Mouse (Mus musculus): ENCODE measurements around the gene Col9a2.
"Not testable (repeated sequence)": the region's sequence is repeated elsewhere in the genome, so short reads cannot be mapped to it uniquely, and the experiment has no call there.

The Col9a2 gene

DNA sequence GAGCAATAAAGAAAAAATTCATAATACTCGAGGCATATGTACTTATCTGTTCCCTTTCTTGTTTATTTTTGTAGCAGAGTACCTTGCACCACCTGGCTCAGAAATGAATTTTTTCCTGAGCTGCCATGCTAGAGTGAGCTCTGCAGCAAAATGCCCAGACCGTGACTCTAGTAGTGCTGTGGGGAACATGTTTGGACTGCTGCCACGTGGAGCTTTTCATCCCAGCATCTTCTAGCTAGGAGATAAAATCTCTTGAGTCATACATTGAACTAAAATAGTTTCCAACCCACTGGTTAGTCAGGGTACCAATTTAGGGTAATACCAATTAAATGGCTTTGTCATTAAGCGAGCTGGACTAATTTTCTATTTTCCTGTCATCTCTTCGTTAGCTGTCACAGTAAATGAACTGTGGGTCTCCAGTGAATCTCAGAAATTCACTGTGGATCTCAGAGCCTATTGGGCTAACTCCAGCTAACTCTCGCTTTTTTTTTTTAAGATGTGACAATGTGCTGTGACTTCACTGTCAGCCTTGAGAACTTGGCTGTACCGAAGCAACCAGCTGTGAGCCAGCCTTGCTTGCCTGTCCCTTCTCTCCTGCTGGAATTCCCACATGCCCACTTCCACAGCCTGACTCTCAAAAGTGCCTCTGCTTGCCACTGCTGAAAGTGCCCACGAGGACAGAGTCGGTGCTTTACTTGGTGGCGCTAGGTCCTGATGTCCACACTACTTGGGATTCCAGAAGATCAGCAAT lies 19.0 kb upstream of the Col9a2 start:
- peak; percentile 57 to 62 for DNase-seq (ENCODE audit: low spot score in 2 of 2)

DNA sequence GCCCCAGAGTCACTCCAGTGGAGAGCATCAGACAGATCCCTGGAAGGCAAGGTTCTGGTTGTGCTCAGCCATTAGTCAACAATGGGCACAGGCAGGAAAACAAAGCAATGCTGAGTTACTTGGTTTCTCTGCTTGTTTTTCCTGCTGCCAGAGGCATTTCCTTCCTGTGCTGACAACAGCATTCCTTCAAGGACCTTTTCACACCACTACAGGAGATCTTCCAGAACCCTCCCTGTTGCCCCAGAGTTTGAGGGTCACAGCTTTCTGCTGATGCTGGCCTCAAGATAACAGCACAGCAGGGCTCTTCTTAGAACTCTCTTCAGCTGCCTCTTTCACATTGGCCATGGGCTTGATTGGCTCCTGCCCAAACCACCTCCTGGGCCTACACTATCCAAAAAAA lies 17.3 kb upstream of the Col9a2 start:
- no peak for DNase-seq (ENCODE audit: low spot score in 2 of 2)

DNA sequence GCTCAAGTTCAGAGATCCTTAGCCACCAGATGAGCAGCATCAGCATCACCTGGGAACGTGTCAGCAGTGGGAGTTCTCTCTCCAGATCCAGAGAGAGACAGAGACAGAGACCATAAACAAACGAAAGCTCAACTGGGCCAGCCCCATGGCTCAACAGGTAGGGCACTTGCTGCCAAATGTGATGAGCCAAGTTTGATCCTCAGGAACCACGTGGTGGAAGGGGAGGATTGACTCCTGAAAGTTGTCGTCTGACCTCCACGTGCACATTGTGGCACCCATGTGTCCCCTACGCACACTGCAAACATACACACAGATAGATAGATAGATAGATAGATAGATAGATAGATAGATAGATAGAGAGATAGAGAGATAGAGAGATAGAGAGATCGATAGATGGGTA lies 15.7 kb upstream of the Col9a2 start:
- no peak for DNase-seq (ENCODE audit: low spot score in 2 of 2)

DNA sequence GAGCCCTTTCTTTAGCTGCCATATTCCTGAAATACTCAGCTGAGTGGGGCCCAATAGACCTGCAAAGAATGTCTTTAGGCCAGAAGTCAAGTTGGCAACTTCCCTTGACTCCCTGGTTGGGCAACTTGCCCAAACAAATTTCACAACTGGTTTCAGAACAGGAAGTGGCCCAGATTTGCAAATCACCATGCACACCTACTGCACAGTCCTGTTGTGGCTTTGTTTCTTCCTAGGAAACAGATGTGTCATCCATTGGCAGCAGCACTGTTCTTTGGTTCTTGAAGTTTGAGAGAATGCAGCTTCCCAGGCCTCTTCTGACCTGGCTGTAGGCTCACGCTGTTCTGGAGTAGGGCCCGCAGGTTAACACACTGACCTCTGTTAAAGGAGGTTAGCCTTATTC lies 15.2 kb upstream of the Col9a2 start:
- no peak for DNase-seq (ENCODE audit: low spot score in 2 of 2)

DNA sequence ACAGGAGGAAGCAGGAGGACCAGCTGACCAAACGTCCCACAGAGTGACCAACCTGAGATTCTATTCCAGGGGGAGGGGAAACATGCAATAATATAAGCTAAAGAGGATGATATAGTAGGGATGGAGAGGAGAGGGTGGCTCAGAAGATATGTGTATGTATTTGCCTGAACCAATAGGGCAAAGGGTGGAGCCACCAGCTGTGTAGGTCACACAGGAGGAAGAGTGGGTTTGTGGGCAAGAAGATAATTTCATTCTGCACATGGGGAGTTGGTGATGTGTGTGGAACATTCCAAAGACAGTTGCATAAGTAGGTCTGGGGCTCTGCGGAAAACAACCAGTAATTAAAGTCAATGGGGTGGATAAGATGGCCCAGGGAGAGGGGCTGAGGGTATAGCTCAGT lies 13.5 kb upstream of the Col9a2 start:
- DNase-seq (ENCODE audit: low spot score in 2 of 2): no peak

DNA sequence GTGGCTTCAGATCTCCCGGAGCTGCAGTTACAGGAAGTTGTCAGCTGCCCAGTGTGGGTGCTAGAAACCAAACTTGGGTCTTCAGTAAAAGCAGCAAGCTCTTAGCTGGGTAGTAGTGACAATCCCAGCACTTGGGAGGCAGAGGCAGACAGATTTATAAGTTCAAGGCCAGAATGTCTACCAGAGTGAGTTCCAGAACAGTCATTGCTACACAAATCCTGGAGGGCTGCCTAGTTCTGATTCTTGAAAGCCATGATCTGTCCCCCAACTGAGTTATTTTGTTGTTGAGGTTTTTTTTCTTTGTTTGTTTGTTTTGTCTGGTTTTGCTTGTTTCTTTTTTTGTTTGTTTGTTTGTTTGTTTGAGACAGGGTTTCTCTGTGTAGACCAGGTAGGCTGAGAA lies 11.0 kb upstream of the Col9a2 start:
- DNase-seq (ENCODE audit: low spot score in 2 of 2): no peak

DNA sequence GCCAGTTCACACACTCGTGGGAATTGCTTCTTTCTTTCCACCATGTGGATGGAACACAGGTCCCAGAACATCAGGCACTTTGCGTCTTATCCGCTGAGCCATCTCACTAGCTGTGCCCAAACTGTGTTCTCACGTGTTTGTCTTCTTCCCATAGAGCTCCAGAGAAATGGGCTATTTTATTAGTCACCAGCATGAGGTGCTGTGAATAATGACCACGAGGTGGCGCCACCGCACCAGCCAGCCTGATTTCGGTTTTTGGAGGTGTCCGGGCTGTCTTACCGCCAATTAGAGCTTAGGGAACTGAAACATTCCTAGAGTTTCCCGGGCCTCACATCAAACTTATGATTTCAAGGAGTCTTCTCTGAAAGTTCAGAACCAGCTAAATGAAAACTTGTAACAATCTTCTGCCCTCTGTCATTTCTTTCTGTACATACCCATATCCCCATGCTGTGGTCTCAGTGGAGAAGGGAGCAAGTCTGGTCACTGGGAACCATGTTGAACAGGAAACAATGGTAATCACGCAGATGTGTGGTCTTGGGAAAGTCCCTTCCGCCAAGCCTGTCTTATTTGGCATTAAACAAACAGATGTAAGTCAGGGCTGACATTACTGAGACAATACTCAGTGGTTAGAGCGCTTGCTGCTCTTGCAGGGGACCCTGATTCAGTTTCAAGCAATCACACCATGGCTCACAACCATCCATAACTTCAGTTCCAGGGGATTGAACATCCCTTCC lies 10.4 kb upstream of the Col9a2 start:
- no peak for DNase-seq (ENCODE audit: low spot score in 2 of 2)

DNA sequence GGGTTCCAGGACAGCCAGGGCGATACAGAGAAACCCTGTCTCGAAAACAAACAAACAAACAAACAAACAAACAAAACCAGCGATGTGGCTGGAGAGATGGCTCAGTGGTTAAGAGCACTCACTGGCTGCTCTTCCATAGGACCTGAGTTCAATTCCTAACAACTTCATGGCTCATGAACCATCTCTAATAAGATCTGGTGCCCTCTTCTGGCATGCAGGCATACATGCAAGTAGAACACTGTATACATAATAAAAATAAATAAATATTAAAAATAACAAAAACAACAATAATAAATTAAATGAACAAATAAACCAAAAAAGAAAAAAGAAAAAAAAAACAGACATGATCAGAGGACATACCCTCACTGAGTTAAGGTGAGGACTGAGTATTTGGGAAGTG lies 9.6 kb upstream of the Col9a2 start:
- no peak for DNase-seq (ENCODE audit: low spot score in 2 of 2)

DNA sequence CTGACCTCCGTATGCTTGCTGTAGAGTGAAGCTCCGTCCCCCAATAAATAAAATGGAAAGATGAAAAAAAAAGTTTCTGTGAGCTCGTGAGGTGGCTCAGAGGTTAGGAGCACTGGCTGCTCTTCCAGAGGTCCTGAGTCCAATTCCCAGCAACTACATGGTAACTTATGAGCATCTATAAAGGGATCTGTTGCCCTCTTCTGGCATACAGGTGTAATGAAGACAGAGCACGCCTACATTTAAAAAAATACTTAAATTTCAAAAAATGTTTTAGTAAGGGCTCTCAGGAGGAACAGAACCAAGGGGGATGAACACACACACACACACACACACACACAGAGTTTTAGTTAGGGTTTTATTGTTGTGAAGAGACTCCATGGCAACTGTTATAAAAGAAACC lies 7.7 kb upstream of the Col9a2 start:
- no peak for DNase-seq (ENCODE audit: low spot score in 2 of 2)

DNA sequence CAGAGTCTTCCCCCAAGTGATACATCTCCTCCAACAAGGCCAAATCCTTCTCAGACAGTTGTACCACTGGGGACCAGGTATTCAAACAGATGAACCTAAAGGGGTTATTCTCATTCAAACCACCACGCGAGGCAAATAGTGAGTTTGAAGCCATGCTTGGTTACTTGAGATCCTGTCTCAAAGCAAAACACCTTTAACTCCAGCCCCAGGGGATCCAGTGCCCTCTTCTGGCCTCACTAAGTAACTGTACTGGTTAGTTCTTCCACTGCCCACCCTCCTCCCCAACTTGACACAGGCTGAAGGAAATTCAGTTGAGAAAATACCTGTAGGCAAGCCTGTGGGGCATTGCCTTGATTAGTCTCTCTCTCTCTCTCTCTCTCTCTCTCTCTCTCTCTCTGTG lies 6.2 kb upstream of the Col9a2 start:
- DNase-seq (ENCODE audit: low spot score in 2 of 2): no peak

DNA sequence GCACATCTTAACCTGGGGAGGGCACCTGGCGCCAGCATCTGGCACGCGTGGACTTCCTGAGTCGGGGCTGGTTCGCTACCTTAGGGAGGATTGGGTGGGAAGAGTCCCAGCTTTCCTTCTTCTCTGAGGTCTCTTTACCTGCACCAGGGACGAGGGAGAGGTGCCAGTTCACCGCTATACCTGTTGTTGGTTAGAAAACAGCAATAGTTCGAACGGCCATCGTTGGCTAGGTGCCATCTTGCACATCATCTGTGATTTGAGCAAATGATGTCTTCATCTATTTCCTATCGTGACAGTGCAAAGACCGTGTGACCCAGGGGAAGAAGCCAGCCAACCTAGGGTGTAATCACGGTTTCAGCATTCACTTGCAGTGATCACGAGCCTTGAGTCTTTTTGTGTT lies 1.1 kb downstream of the Col9a2 start:
- DNase-seq (ENCODE audit: low spot score in 2 of 2): no peak

DNA sequence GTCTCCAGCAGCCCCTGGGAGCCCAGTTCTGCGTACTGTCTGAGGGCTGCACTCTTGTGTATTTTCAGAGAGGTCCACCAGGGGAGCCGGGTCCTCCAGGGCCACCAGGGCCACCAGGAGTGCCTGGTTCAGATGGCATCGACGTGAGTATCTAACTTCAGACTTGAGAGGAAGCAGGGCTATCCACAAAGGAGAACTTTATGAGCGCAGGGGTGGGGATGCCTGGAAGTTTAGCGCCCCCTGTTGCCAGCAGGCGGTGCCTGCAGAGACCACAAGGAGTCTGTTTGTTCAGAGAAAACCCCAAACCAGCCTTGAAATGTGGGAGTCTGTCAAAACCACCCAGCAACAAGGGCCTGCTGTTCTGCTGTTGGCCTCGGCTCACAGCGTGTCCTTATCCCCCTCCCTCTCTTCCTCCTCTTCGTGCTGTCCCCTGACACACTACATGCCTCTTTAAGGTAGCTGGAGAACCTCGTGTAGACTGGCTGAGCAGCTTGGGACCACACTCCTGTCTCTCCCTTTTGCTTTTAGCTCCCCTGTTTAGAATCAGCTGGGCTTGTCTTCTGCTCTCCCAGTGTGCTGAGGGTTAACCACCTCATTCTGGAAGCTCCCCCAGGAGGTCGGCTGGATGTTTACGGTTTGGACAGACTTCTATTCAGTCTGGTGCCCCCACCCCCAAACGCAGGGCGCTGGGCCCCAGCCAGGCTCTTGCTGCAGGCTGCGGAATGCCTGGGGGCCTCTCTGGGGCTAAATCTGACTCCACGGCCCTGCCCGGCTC lies 1.9 kb downstream of the Col9a2 start:
- DNase-seq (ENCODE audit: low spot score in 2 of 2): peak; percentile 48 to 64

DNA sequence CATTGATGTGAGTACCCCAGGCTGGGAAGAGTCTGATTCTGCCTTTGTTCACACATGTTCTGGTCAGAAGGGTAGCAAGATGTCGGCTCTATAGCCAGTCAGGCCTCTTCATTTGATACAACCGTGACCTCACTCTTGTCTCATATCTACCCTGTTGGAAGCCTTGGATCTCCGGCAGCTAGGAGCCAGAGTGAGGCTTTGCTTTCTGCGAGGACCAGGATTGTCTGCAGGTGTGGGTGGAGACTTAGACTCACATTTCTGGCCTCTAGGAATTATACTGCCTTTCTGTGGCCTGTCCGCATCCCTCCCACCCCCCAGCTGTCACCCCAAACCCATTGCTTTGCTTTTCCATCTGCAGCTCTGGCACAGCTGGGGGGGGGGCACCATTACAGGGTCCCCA lies 3.3 kb downstream of the Col9a2 start:
- no peak for DNase-seq (ENCODE audit: low spot score in 2 of 2)

DNA sequence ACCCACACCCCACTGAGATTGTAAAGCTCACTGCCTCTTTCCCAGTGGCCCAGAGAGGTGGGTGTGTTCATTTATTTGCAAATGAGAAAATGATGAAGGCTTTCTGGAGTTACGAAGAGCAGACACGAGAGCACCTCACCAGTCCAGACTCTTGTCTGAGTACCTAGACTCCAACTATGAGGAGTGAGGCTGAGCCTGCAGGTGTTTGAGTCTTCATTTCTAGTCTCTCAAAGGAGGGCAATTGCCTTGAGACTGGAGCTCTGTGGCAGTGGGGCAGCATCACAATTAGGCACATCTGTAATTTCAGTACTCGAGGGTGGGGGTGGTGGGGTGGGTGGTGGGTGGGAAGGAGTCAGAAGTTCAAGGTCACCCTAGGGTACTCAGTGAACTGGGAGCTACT lies 3.8 kb downstream of the Col9a2 start:
- no peak for DNase-seq (ENCODE audit: low spot score in 2 of 2)

DNA sequence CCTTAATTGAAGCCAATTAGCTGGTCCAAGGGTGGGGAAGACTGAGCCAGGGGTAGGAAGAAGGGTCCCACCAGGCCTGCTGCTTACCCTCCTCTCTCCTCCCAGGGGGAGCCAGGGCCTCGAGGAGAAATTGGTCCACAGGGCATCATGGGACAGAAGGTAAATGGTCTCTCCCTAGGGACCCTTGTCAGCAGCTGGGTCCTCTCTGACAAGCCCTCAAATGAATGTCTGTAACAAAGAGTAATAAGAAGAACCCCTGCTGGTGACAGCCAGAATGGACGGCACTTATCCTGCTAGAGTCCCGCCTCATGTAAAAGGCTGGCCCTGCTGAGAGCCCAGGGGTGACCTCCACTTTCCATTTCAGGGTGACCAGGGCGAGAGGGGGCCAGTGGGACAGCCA lies 12.7 kb downstream of the Col9a2 start:
- no peak for DNase-seq (ENCODE audit: low spot score in 2 of 2)

DNA sequence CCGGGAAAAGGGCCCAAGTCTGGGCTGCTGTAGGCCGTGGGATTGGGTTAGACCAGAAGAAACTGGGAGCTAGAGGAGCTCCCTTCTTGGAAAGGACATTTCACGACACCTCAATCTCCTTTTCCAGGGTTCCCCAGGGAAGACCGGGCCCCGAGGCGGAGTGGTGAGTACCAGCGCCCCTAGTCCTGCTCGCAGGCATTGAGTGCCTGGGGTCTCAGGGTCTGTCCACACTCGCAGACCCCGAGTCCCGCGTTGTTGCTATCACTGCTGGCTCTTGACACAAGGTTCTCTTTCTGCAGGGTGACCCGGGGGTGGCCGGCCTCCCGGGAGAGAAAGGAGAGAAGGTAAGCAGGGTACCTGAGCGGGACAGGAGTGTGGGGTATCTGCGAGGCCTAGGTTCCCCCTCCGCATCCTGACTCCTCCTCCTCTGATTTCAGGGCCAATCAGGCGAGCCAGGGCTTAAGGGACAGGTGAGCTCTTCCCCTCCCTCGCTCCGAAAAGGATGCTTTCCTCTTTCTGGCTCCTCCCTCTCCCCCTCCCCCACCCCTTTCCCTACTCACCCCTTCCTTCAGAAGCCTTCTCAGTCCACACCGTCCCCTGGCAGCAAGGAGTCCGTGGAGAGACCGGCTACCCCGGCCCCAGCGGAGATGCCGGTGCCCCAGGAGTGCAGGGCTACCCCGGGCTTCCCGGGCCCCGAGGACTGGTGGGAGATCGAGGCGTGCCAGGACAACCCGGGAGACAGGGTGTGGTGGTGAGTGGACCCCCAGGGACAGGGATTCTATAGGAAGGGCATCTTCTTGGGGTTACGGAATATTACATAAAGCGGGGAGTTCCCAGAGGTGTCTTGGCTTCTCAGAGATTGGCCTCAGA lies 13.5 kb downstream of the Col9a2 start:
- DNase-seq (ENCODE audit: low spot score in 2 of 2): peak in 1 of 2 experiments; percentile 28

DNA sequence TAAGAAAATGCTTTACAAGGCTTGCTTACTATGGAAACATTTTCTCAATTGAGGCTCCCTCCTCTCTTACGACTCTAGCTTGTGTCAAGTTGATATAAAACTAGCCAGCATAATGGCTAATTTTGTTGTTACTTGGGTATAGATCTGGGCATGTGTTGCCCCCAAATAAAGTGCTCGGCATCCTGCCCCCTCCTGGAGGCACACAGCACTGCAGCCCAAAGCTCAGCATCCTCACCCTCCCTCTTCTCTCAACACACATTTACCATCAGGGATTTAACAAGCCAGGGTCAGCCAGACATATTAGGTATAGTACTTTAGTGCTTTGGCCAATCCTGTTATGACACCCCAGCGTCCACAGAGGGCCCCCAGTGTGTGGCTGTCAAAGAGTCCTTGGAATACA lies 17.2 kb downstream of the Col9a2 start:
- no peak for DNase-seq (ENCODE audit: low spot score in 2 of 2)

DNA sequence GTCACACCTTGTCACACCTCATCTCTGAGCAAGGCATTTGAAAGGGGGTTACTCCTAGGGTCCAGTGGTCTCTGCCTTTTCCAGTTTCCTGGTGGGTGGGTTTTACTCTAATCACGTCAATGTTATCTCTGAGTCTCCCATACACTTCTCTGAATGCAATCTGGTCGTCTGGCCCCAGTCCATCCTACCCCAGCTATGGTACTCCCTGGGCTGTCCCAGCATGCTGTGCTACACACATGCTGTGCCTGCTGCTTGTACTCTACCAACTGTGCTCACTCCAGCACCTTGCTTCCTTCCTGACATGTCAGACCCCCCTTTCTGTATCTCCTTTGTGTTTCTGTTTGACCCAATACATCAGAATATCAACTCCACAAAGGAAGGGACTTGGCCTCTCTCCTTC lies 17.8 kb downstream of the Col9a2 start:
- DNase-seq (ENCODE audit: low spot score in 2 of 2): no peak

DNA sequence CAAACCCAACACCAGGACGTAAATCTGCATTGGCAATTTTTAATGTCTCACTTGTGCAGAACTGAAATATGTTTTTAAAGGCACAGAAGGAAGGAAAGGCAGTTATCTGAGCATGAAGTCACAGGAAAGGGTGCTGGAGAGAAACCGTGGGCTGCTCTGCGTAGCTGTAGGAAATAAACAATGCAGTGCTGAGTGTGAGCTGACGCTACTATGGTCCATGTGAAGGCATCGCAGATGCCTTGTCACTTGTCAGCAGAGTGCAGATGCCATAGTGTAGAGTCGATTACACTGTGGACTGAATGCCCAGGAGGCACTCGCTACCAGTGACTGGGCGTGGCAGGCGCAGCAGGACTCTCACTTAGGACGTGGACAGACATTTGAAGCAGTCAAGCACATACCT lies 20.0 kb downstream of the Col9a2 start:
- DNase-seq (ENCODE audit: low spot score in 2 of 2): not testable (repeated sequence)

DNA sequence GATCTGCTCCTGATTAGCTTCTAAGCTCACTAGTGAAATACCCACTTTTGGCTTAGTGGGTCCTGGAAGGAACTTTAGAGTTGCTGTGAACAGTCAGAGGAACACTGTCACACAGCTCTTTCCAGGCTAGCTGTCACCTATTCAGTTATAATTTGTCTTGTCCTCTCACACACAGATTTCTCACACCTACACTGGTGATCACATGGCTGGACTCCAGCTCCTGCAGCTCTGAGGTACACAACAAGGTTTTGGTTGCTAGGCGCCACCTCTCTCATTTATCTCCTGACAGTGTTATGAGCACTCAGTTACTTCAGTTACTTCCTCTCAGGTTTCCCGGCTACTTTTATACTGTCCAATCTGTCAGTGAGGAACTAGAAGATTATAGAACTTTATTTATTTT lies 26.2 kb downstream of the Col9a2 start:
- DNase-seq (ENCODE audit: low spot score in 2 of 2): no peak

DNA sequence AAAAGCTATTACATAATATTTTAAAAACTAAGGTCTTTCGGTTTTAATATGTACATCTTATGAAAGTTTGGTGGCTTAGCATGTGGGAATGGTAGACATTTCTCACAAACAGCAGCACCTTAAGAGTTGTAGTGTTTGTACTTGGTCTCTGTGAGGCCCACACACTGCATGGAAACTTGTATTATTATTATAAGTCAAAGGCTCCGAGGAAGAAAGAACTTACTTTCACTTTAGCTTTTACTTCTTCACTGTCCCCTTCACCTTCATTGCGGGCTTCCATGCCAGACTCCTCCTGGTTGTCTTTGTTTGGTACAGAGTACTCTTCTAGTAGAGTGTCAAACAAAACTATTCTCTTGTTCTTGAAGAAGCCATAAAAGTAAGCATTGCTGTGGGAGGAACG lies 35.1 kb downstream of the Col9a2 start:
- DNase-seq (ENCODE audit: low spot score in 2 of 2): no peak
